Mouse (Mus musculus): ENCODE results near the gene Fbxo34. TPM values are rescaled to one million over a fixed set of nuclear protein-coding genes. Genes with fewer than 3 reads are reported as not detected.
"Not testable (repeated sequence)": the region's sequence is repeated elsewhere in the genome, so short reads cannot be mapped to it uniquely, and the experiment has no call there.

The Fbxo34 gene
- total RNA-seq (2021) = 10 to 100 TPM; 10.7 to 12.3 TPM
- long read RNA-seq, experiment 1, transcript Fbxo34-205 (3 exons, 2,993 nt) = major isoform, 18 of 32 reads
- long read RNA-seq, experiment 1, partial matches to known transcripts = 0 of 32 reads
- long read RNA-seq, experiment 1, other reads (novel, unspliced or antisense) = 6 of 32 reads
- long read RNA-seq, experiment 2, transcript Fbxo34-205 (3 exons, 2,993 nt) = major isoform, 5 of 15 reads
- long read RNA-seq, experiment 2, partial matches to known transcripts = 0 of 15 reads
- long read RNA-seq, experiment 2, other reads (novel, unspliced or antisense) = 3 of 15 reads

DNA sequence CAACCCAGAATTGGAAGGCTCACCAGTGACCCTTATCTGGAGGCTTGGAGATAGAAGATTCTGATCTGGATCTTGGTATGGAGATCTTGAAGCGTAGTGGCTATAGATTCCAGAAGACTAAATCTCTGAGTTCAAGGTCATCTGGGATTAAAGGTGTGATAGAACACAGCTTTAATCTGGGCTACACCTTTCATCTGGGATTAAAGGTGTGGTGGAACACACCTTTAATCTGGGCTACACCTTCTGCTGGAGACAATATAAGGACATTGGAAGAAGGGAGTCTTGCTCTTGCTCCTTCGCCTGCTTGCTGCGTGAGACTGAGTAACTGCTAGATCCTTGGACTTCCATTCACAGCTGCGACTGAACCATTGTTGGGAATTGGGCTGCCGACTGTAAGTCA, at the start of gene Fbxo34:
TSS of gene Fbxo34 (plus strand) at position 301 of the 400 bp plus-strand sequence.
- DNase-seq; H3K27ac ChIP-seq; intact Hi-C loops (cut with DNase I); H3K4me3 ChIP-seq: not testable (repeated sequence)

DNA sequence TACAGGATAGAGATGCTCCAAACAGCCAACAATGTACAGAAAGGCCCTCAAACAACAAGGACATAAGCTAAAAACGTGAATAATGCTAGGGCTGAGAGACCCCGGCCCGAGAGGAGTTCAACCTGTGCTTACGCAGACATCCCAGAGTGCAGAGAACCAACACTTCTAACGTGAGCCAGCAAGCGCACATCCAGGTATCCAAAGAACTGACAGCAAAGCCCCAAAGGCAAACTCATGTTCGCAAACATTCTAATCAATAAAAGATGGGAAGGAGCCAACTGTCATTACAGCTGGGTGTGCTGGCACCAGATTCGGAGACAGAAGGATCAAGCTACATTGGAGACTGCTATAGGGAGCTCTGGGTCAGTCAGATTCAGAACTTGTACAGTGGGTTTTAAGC, 47.5 kb upstream of the Fbxo34 start:
- no peak for DNase-seq
- intact Hi-C loops (cut with DNase I) = no loop called here
- TF ChIP-seq CTCF (IDR thresholded peaks at IDR 0.05) = no peak
- no peak overlapping the region for H3K4me3 ChIP-seq
- H3K27ac ChIP-seq = no peak overlapping the region

DNA sequence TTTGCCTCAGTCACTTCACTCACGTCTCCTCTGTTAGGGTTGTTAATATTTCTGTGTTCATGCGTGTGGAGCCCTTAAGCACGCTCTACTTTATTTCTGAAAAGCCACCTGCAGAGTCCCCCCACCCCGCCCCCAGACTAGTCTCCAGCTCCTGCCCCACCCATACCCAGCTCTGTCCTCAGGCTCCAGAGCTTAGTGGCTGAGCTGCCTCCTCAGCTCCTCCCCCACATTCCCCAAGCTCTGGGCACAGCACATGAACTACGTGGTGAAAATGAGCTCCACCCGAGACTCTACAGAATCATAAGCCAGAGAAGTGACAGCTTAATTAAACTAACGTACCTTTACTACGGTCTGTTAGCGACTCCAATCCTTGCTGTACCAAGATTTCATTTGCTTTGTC, 44.2 kb upstream of the Fbxo34 start:
- intact Hi-C loops (cut with DNase I) = no loop called here
- DNase-seq = no peak
- no peak for TF ChIP-seq CTCF (IDR thresholded peaks at IDR 0.05)
- no peak overlapping the region for H3K4me3 ChIP-seq
- H3K27ac ChIP-seq = no peak overlapping the region

DNA sequence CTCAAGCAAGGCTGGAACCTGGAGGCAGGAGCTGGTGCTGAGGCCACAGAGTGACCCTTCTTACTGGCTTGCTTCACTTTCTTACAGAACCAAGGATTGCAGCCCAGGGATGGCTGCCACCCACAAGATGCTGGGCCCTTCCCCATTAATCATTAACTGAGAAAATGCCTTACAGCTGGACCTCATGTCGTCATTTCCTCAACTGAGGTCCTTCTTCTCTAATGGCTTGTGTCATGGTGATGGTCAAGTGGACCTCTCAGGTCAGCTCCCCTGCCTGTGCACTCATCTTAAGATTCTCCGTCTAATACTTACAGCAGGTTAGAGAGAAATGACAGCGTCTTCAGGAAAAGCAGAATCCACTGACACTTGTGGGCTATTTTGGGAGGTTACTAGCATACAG, 32.9 kb upstream of the Fbxo34 start:
- intact Hi-C loops (cut with DNase I) = no loop called here
- peak overlapping the region; percentile 78; the same call in 1 of the 2 replicates for H3K4me3 ChIP-seq
- no peak overlapping the region for H3K27ac ChIP-seq
- no peak for TF ChIP-seq CTCF (IDR thresholded peaks at IDR 0.05)
- DNase-seq = no peak

DNA sequence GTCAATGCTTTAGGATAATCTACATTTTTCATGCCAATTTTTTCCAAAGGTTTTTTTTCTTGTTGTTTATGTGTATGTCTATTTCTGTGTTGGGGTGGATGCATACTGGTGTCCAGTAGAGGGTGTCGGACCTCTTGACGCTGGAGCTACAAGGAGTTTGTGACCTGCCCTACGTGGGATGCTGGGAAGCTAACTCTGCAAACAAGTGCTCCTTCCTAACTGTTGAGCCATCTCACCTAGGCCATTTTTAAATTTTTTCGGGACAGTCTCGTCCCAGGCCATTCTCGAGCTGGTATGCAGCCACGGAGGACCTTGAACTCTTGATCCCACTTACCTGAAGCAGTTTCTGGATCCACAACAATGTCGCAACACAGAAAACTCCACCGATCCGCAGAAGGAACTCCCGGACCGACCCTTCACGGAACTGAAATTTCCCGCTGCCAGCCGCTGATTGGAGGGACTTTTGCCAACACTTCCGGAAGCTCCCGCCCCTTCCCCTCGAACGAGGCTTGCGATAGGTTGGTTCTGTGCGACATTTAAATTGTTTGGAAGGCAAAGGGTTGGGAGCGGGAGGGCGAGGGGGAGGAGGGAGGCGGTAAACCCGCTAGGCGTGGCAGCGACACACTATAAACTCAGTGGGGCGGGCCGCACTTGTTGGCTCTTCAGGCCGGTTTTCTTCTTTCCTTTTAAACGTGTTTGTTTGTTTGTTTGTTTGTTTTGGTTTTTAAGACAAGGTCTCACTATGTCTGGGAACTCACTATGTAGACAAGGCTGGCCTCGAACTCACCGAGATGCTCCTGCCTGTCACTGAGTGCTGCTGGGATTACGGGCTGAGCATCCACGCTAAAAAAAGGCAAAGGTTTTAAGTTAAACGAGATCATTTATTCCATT, 32.2 kb upstream of the Fbxo34 start, which contains the start of gene Dlgap5:
TSS of gene Dlgap5 (minus strand) at position 633 of the 891 bp plus-strand sequence.
- intact Hi-C loops (cut with DNase I) = no loop called here
- TF ChIP-seq CTCF (IDR thresholded peaks at IDR 0.05) = no peak
- Histone ChIP-seq H3K4me3 (peak within 1 kb of the TSS; percentile 78), H3K27ac (peak within 1 kb of the TSS; percentile 77)
- DNase-seq = peak; percentile 92

DNA sequence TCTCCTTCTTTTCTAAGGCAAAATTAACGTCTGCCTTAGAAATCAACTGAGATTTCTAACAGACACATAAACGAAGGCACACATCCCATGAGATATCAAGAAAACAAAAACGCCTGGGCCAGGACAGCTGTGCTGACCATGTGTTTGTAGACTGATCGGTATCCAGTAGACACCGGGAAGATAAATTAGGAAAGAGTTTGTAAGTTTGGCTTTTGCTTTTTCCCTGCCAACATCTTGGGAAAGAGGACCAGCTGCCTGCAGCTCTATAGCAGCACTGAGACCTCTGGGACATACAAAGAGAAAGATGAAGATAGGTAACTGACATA, 31.6 kb upstream of the Fbxo34 start:
- Histone ChIP-seq H3K4me3 (peak overlapping the region; percentile 78), H3K27ac (peak overlapping the region; percentile 77)
- no peak for TF ChIP-seq CTCF (IDR thresholded peaks at IDR 0.05)
- intact Hi-C loops (cut with DNase I) = no loop called here
- no peak for DNase-seq

DNA sequence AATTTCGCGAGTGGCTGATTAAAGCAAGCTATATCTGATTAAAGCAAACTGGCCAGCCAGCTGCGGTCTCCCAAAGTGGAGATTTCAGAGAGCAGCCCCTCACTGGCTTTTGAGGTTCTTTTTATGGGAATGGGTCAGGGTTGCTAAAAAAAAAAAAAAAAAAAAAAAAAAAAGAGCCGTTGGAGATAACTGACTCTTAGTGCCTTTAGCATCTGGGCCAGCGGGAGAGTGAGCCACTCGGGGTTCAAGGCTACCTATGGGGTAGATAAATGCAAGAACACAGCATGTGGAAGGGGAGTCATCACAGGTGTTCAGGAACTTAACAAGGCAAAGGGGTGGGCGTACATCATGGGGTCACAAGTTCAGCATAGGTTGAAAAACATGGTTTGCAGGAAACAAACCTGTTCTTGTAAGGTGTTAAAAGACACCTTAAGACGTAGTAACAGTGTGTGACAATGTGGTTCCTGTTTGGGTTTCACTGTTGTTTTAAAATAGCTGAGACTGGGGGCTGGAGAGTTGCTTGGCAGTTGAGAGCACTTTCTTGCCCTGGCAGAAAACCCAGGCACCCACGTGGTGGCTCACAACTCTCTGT, 31.1 kb upstream of the Fbxo34 start:
- intact Hi-C loops (cut with DNase I) = no loop called here
- no peak for TF ChIP-seq CTCF (IDR thresholded peaks at IDR 0.05)
- DNase-seq = no peak
- Histone ChIP-seq H3K4me3 (no peak overlapping the region), H3K27ac (peak overlapping the region; percentile 77; the same call in 1 of the 2 replicates)

DNA sequence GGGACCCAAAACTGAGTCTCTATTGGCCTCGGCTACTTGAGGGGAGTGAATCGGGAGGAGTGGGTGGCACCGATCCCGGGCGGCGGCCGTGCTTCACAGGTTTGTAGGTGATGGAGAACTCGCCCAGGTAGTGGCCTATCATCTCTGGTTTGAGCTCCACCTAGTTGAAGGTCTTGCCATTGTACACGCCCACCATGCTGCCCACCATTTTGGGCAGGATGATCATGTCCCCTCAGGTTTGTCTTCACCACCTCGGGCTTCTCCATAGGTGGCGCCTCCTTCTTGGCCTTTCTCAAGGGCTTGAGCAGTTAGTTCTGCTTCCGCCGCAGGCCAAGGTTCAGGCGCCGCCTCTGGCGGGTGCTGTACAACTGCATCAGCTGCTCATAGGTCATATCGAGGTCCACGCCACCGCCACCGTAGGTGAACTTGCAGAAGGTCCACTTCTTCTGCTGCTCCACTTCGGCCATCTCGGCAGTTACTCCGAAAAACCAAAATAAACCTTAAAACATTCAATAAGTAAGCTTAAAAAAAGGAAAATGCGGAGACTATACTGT, 30.4 kb upstream of the Fbxo34 start:
- Histone ChIP-seq H3K4me3 (no peak overlapping the region), H3K27ac (no peak overlapping the region)
- DNase-seq = no peak
- TF ChIP-seq CTCF (IDR thresholded peaks at IDR 0.05) = no peak
- intact Hi-C loops (cut with DNase I) = no loop called here

DNA sequence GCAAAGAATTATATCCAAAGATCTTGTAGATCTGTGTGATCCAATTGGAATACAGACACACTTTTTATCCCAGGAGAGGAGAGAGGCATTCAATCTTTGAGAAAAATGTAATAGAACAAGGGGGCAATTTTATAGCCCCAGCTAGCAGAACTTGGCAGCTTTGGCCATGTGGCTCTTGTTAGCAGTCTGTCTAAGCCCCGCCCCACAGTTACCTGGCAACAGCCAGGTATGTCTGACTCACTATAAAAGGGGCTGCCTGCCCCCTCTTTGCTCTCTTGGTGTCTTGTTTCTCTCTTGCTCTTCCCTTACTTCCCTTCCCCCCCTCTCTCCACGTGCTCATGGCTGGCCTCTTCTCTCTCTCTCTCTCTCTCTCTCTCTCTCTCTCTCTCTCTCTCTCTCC, 28.6 kb upstream of the Fbxo34 start:
- Histone ChIP-seq H3K27ac (no peak overlapping the region), H3K4me3 (no peak overlapping the region)
- intact Hi-C loops (cut with DNase I) = no loop called here
- no peak for DNase-seq
- TF ChIP-seq CTCF (IDR thresholded peaks at IDR 0.05) = no peak

DNA sequence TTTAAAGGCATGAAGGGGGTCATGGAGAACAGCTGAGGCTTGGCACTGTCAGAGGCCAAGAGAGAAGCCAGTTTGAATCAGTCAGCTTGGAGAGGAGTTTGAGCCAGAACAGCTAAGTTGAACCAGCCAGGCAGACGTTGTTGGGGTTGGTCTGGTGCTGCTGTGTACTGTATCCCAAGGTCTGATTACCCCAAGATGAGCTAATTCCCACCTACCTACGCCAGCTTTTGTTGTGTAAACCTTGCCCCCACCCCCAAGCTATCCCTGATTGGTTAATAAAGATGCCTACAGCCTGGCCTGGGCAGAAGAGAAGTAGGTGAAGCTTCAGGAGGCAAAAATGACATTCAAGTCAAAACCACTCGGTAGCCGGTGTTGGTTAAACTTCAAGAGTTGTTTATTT, 27.8 kb upstream of the Fbxo34 start:
- Histone ChIP-seq H3K27ac (no peak overlapping the region), H3K4me3 (no peak overlapping the region)
- intact Hi-C loops (cut with DNase I) = no loop called here
- DNase-seq = no peak
- TF ChIP-seq CTCF (IDR thresholded peaks at IDR 0.05) = no peak

DNA sequence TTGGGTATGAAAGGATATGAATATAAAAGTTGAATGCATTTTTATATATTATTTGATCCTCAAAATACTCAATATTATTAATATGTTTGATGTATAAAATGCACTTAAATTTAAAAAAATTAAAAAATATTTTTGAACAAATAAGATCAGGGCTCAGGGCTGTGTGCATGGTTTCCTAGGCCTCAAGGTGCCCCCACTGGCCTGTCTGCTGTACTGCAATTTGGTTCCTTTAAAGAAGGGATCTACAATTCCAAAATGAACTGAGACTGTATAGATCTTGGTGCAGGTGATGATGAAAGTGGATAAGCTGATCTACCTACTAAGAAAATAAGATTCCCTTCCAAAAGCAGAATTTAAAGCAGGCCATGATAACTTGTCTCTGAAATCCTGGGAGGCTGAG, 17.2 kb upstream of the Fbxo34 start:
- Histone ChIP-seq H3K27ac (no peak overlapping the region), H3K4me3 (no peak overlapping the region)
- TF ChIP-seq CTCF (IDR thresholded peaks at IDR 0.05) = peak; percentile 39
- no peak for DNase-seq
- intact Hi-C loops (cut with DNase I) = no loop called here

DNA sequence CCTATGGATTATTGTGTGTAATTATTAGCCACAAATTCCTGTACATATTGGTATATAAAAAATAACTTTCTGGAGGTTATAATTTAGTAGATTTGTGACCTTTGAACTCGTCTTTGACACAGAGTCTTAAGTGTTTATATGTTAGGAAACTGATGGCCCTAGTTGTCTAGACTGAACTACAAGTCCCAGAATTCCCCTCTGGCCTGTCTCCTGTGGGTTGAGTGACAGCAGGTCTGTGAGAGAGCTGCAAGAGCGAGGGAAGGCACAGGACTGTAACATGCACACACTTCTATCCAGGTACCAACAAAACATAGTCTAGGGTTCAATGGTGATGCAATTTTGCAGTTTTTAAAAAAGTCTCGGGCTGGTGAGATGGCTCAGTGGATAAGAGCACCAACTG, 11.3 kb upstream of the Fbxo34 start:
- no peak for TF ChIP-seq CTCF (IDR thresholded peaks at IDR 0.05)
- H3K27ac ChIP-seq = no peak overlapping the region
- H3K4me3 ChIP-seq = no peak overlapping the region
- no peak for DNase-seq
- intact Hi-C loops (cut with DNase I) = no loop called here

DNA sequence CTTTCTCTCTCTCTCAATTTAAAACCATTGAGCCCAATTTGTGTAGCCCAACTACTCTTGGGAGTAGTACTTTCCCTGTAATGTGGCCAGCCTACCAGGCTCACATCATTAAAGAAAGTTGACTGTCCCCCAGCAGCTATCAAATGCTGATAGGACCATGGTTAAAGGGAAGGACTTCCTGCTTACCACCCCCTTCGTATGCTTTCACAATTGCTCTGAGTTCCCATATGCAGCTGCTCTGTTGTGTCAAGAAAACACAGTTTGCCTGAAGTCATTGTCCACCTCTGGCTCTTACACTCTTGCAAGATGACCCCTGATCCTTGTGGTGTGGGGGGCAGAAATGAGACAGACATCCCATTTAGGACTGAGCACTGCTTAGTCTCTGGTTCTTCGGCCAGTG, 5.3 kb upstream of the Fbxo34 start:
- peak overlapping the region; percentile 34 for H3K4me3 ChIP-seq
- H3K27ac ChIP-seq = peak overlapping the region; percentile 81
- TF ChIP-seq CTCF (IDR thresholded peaks at IDR 0.05) = no peak
- no peak for DNase-seq
- intact Hi-C loops (cut with DNase I) = no loop called here

All from gastrocnemius, adult 2 months (tissue).